Mouse (Mus musculus): ENCODE results near the gene Smim8.

The Smim8 gene

DNA sequence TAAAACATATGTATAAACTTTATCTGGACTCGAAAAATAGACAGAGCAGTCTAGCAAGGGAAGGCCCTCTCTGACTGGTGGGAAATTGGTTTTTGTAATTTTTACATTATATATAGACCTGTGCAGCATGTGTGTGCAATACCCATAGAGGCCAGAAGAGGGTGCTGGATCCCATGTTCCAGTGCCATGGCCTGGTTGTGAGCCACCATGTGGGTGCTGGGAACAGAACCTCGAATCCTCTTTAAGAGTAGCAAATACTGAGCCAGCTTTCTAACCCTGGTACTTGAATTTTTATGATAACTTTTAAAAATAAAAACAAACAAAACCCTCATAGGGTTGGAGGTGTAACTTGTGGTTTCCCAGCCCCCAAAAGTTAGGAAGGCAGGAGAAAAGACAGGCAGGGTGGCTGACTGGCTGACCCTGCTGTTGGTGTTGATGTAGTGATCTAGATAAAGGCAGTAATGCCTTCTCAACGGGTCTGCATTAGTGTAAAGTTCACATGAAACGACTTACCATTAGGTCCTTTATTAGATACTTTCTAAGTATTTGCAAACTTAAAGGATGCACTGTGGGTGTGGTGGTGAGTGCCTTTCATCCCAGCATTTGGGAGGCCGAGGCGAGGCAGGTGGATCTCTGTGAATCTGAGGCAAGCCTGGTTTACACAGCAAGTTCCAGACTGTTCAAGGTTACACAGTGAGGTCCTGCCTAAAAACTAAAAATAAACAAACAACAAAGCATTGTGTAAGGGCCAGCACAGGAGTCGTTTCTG, 57.9 kb downstream of the Smim8 start:
- no peak for DNase-seq (ENCODE audit: low spot score in 2 of 2)

DNA sequence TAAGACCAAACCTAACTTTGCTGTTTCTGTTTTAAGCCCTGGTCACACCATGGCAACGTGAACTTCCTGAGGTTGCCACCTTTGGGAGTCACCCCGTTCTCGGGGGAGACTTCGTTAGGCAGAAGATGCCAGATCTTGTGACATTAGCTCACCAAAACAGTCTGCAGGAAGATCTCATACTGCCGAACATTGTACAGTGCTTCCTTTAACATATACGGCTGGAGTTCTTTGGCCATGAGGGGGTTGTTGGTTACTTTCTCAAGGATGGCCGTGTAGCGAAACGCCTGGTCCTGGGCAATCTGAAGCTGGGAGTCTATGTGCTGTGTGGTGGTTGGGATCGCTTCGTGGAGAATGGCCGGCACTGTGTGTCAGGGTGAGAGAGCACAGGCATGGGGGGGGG, 58.8 kb downstream of the Smim8 start:
- DNase-seq (ENCODE audit: low spot score in 2 of 2) = no peak
